Mouse (Mus musculus) WW6 (cell line): ENCODE data around the gene Selenot.
A peak's percentile ranks its signal among the peaks of the same experiment; 100 is the strongest.
"Not testable (repeated sequence)": the region's sequence is repeated elsewhere in the genome, so short reads cannot be mapped to it uniquely, and the experiment has no call there.

Experiments used
- DNase-seq: peaks from one replicate; pipeline ENCODE4 v3.0.0-alpha.2; 2013; ENCODE audit warnings: low read depth, low spot score

Selenot gene

GRCm38 (mm10) chr3:58576137-58577066 lies at the start of gene Selenot:
Gene Selenot, plus strand, starts transcription at chr3:58576636.
- DNase-seq = peak; percentile 94

- DNase-seq = no peak
Measured at GRCm38 (mm10) chr3:58536573-58536972, 39.9 kb upstream of the Selenot start.

- no peak for DNase-seq
Measured at GRCm38 (mm10) chr3:58552001-58552811, 24.2 kb upstream of the Selenot start.

GRCm38 (mm10) chr3:58556649-58557048 lies 19.8 kb upstream of the Selenot start:
- no peak for DNase-seq

- no peak for DNase-seq
Measured at GRCm38 (mm10) chr3:58559887-58560286, 16.5 kb upstream of the Selenot start.

GRCm38 (mm10) chr3:58561437-58561836 lies 15.0 kb upstream of the Selenot start:
- DNase-seq = no peak

GRCm38 (mm10) chr3:58570821-58571220 lies 5.6 kb upstream of the Selenot start:
- DNase-seq = no peak

GRCm38 (mm10) chr3:58577067-58577503 lies 649 bp downstream of the Selenot start:
- no peak for DNase-seq

GRCm38 (mm10) chr3:58577506-58578050 lies 1.1 kb downstream of the Selenot start:
- DNase-seq = no peak

- DNase-seq = no peak
Measured at GRCm38 (mm10) chr3:58581530-58581929, 5.1 kb downstream of the Selenot start.

- no peak for DNase-seq
Measured at GRCm38 (mm10) chr3:58582297-58582696, 5.9 kb downstream of the Selenot start.

GRCm38 (mm10) chr3:58582788-58583426 lies 6.5 kb downstream of the Selenot start:
- DNase-seq = no peak

- not testable (repeated sequence) for DNase-seq
Measured at GRCm38 (mm10) chr3:58590544-58590943, 14.1 kb downstream of the Selenot start.

GRCm38 (mm10) chr3:58592666-58593065 lies 16.2 kb downstream of the Selenot start:
- DNase-seq = not testable (repeated sequence)

GRCm38 (mm10) chr3:58593623-58594022 lies 17.2 kb downstream of the Selenot start:
- DNase-seq = no peak

- no peak for DNase-seq
Measured at GRCm38 (mm10) chr3:58608506-58608905, 32.1 kb downstream of the Selenot start.

- DNase-seq = no peak
Measured at GRCm38 (mm10) chr3:58609985-58610384, 33.5 kb downstream of the Selenot start.

- DNase-seq = no peak
Measured at GRCm38 (mm10) chr3:58621066-58621465, 44.6 kb downstream of the Selenot start.

- no peak for DNase-seq
Measured at GRCm38 (mm10) chr3:58622665-58623394, 46.4 kb downstream of the Selenot start.

- DNase-seq = no peak
Measured at GRCm38 (mm10) chr3:58624981-58625380, 48.5 kb downstream of the Selenot start.

GRCm38 (mm10) chr3:58631693-58632092 lies 55.3 kb downstream of the Selenot start:
- no peak for DNase-seq
